Mouse (Mus musculus): ENCODE results near the gene Mrpl4.

The Mrpl4 gene

DNA sequence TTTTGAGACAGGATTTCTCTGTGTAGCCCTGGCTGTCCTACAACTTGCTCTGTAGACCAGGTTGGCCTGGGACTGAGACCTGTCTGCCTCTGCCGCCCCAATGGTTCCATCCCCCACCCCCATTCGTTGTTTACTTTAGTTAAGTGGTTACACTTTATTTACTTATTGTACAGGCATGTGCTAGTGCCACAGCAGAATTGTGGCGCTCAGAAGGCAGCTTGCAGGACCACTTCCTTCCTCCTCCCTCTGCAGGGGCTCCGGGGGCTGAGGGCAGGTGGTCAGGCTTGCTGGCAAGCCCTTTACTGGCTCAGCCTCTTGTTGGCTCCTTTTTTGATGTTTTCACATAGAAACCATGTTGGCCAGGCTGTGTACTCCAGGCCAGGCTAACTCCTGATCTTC lies 14.6 kb downstream of the Mrpl4 start:
- no peak for DNase-seq (ENCODE audit: low read depth, low spot score)

- no peak for DNase-seq (ENCODE audit: low read depth, low spot score)
Measured at GRCm38 (mm10) chr9:21018600-21018999, 16.1 kb downstream of the Mrpl4 start.

- no peak for DNase-seq (ENCODE audit: low read depth, low spot score)
Measured at GRCm38 (mm10) chr9:21021363-21021762, 18.8 kb downstream of the Mrpl4 start.

GRCm38 (mm10) chr9:21022288-21022687 lies 19.8 kb downstream of the Mrpl4 start:
- no peak for DNase-seq (ENCODE audit: low read depth, low spot score)

DNA sequence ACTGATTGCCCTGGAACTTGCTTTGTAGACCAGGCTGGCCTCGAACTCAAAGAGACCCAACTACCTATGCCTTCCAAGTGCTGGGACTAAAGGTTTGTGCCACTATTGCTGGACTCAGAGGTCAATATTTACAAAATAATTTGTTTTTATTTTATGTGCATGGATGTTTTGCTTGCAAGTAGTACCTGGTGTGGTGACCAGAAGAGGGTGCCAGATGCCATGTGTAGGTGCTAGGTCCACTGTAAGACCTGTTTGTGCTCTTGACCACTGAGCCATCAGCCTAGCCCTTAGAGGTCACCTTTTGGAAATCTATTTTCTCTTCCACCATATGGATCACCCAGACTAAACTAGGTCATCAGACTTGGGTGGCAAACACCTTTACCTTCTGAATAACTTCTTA lies 20.2 kb downstream of the Mrpl4 start:
- DNase-seq (ENCODE audit: low read depth, low spot score) = no peak

GRCm38 (mm10) chr9:21025258-21025810 lies 22.8 kb downstream of the Mrpl4 start:
- no peak for DNase-seq (ENCODE audit: low read depth, low spot score)

GRCm38 (mm10) chr9:21026849-21027248 lies 24.3 kb downstream of the Mrpl4 start:
- no peak for DNase-seq (ENCODE audit: low read depth, low spot score)

DNA sequence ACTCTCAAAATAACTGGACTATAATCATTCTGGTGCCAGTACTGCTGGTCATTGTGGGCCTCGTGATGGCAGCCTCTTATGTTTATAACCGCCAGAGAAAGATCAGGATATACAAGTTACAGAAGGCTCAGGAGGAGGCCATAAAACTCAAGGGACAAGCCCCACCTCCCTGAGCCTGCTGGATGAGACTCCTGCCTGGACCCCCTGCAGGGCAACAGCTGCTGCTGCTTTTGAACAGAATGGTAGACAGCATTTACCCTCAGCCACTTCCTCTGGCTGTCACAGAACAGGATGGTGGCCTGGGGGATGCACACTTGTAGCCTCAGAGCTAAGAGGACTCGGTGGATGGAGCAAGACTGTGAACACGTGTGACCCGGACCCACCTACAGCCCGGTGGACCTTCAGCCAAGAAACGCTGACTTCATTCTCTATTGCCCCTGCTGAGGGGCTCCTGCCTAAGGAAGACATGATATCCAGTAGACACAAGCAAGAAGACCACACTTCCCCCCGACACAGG lies 25.3 kb downstream of the Mrpl4 start:
- DNase-seq (ENCODE audit: low read depth, low spot score) = no peak

- DNase-seq (ENCODE audit: low read depth, low spot score) = no peak
Measured at GRCm38 (mm10) chr9:21028560-21029110, 26.1 kb downstream of the Mrpl4 start.

DNA sequence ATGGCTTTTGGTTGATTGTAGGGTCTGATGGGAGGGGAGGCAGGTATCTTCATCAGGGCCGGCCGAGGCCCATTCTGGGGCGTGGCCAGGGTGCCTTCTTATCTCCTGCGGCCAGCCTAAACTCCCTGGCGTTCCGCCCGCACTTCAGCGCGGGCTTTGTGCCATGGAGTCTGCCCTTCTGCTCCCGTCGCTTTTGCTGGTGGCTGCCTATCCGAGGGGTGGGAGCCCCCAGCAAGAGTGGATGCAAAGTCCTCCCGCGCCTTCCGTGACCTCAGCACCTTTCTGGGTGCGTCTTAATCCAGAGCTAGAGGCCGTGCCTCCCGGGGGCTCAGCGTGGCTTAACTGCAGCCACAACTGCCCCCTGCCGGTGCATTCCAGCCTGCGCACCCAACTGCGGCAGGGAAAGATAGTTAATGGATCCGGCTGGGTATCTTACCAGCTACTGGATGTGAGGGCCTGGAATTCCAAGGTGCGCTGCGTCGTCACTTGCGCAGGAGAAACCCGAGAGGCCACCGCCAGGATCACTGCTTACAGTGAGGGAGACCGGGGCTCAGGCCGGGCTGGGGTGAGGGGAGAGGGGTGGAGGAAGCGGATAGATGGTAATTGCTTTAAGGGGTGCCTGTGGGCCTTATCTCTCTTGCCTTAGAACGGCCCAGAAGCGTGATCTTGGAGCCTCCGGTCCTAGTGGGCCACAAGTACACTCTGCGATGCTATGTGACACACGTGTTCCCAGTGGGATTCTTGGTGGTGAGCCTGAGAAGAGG lies 26.9 kb downstream of the Mrpl4 start, which contains the start of gene Icam4:
TSS of gene Icam4 (plus strand) at position 83 of the 764 bp plus-strand sequence.
- DNase-seq (ENCODE audit: low read depth, low spot score) = no peak

- DNase-seq (ENCODE audit: low read depth, low spot score) = no peak
Measured at GRCm38 (mm10) chr9:21030055-21030600, 27.6 kb downstream of the Mrpl4 start.

- DNase-seq (ENCODE audit: low read depth, low spot score) = peak; percentile 75
Measured at GRCm38 (mm10) chr9:21030781-21031250, 28.3 kb downstream of the Mrpl4 start.

- DNase-seq (ENCODE audit: low read depth, low spot score) = no peak
Measured at GRCm38 (mm10) chr9:21031251-21031895, 28.8 kb downstream of the Mrpl4 start.

DNA sequence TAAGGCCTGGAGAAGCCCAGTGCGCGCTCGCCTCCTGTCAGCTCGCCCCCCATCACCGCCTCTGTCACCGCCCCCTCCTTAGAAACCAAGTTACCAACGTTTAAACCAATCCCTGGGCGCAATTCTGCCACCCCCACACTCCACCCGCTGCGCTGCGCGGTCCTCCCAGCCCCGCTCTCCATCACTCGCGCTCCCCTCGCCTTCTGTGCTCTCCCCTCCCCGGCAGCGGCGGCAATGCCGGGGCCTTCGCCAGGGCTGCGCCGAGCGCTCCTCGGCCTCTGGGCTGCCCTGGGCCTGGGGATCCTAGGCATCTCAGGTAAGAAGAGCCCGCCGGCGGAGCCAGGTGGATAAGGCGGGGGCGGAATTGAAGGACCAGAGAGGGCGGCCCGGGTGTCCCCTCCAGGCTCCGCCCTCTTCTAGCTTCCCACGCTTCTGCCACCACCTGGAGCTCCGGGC lies 29.4 kb downstream of the Mrpl4 start, which contains the start of gene Icam5:
TSS of gene Icam5 (plus strand) at position 178 of the 456 bp plus-strand sequence.
- DNase-seq (ENCODE audit: low read depth, low spot score) = no peak

DNA sequence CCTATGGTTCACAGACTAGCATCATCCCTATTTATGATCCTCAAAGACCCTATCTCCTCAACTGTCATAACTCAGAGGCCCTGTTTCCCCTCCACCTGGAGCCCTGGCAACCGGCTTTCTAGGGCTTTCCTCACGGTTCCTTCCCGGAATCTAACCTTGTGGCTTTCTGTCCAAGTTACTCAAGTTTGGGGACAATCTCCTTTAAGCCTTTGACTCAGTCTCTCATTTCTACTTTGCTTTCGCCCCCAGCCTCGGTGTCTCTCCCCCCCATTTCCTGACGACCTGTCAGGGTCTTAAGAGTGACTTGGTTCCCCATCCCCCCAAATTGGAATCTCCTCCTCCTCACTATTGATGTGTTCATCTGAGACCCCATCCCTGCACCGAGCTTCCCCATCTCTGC lies 30.0 kb downstream of the Mrpl4 start:
- DNase-seq (ENCODE audit: low read depth, low spot score) = no peak

- DNase-seq (ENCODE audit: low read depth, low spot score) = no peak
Measured at GRCm38 (mm10) chr9:21033136-21033535, 30.6 kb downstream of the Mrpl4 start.

DNA sequence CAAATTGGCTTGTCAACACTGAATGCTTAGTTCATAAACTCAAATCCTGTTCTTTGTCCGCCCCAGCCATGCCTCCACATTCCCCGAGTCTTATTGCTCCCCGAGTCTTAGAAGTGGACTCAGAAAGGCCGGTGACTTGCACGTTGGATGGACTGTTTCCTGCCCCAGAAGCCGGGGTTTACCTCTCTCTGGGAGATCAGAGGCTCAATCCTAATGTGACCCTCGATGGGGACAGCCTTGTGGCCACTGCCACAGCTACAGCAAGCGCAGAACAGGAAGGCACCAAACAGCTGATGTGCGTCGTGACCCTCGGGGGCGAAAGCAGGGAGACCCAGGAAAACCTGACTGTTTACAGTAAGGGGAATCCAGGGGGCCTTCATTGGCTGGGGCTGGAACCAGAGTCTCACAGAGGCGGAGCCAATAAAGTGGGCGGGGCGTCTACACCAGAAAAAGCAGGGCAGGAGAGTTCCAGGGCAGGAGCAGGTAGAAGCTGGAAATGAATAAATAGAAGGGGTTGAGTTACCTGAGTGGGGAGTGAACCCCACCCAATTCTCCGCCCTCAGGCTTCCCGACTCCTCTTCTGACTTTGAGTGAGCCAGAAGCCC lies 32.0 kb downstream of the Mrpl4 start:
- DNase-seq (ENCODE audit: low read depth, low spot score) = no peak

DNA sequence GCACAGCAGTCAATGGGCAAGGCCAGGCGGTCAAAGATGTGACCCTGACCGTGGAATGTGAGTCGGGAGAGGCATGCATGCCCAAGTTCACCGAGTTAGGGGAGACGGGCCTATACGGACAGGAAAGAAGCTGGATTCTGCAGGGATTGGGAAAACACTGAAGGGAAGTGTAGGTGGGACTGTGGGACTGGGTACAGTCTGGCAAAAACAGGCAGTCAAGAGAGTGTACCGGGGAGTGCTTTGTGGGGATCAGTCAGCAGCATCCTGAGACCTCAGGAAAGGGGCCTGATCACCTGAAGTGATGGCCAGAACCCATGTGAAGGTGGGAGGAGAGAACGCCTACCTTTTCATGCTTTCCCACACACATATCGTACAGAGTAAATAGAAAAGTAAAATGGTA lies 33.0 kb downstream of the Mrpl4 start:
- DNase-seq (ENCODE audit: low read depth, low spot score) = no peak

GRCm38 (mm10) chr9:21036161-21036560 lies 33.6 kb downstream of the Mrpl4 start:
- DNase-seq (ENCODE audit: low read depth, low spot score) = no peak

GRCm38 (mm10) chr9:21036666-21037065 lies 34.1 kb downstream of the Mrpl4 start:
- no peak for DNase-seq (ENCODE audit: low read depth, low spot score)

GRCm38 (mm10) chr9:21037481-21037891 lies 34.9 kb downstream of the Mrpl4 start:
- no peak for DNase-seq (ENCODE audit: low read depth, low spot score)
